In the genomic region with DNA sequence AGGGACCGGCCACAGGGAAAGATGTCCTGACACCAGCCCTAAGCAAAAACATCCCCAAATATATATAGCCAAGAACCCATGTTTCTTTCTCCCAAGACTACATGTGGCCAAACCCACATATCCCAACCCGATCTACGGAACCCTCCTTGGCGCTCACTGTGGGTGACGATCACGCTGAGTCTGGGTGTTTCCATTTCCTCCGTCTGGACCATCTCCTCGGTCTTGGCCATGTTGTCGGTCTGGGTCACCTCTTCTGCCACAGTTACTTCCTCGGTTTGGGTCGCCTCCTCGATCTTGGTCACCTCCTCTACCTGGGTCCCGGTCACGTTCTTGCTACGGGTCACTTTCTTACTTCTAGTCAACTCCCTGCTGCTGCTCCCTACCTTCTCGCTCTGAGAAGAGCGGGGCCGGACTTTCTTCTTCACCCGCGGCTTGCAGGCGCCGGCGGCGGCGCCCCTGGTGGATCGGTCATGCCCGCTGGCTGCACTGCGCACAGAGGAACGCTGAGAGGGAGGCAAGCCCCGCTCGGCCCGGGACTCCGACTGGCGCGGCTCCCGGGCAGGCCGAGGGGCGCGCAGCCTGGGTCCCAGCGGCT, we compare ENCODE assay signal across 8 mouse cellular contexts. TPM values are rescaled to one million over a fixed set of nuclear protein-coding genes. Genes with fewer than 3 reads are reported as not detected.
DNase-seq lines count a peak whose midpoint lies in the region; ATAC-seq and TF ChIP-seq lines count a peak whose summit lies in the region.

No protein-coding gene starts in this region.

- no peaks in the 10 kb centered on the region for H3K27me3 ChIP-seq in kidney, adult 2 months (replicated peaks; ENCODE audit: control insufficient read depth, insufficient read depth, low read length)
- H3K27me3 ChIP-seq in MEL (ENCODE audit: control insufficient read depth in 1 of 2, insufficient read depth in 2 of 2, low read length in 2 of 2), result no peaks in the 10 kb centered on the region
- H3K27me3 ChIP-seq in forebrain, embryonic 11.5 days (ENCODE audit: control insufficient read depth, insufficient read depth, low read length), result no peaks in the 10 kb centered on the region
- no peaks in the 10 kb centered on the region for H3K27me3 ChIP-seq in liver, embryonic 11.5 days (replicated peaks; ENCODE audit: control insufficient read depth, insufficient read depth, low read length)

- H3K9ac ChIP-seq in MEL (ENCODE audit: control insufficient read depth, low read depth, low read length, poor library complexity, severe bottlenecking), result peak overlapping the region; percentile 75
- H3K9ac ChIP-seq in forebrain, embryonic 11.5 days (ENCODE audit: low read length), result peak overlapping the region; percentile 94
- H3K9ac ChIP-seq in liver, embryonic 11.5 days (ENCODE audit: low read depth, low read length), result peak overlapping the region; percentile 92

- no peaks in the 10 kb centered on the region for H3K9me3 ChIP-seq in MEL (replicated peaks; ENCODE audit: insufficient read depth, low read length)
- no peaks in the 10 kb centered on the region for H3K9me3 ChIP-seq in forebrain, embryonic 11.5 days (ENCODE audit: control insufficient read depth, low read length)
- no peaks in the 10 kb centered on the region for H3K9me3 ChIP-seq in liver, embryonic 11.5 days (ENCODE audit: control insufficient read depth, low read length)

- peak overlapping the region; percentile 52 for H3K27ac ChIP-seq in kidney, adult 2 months (ENCODE audit: insufficient read depth, low read depth, low read length)
- H3K27ac ChIP-seq in MEL (ENCODE audit: control insufficient read depth, low read depth, low read length), result peak overlapping the region; percentile 30
- H3K27ac ChIP-seq in forebrain, embryonic 11.5 days (ENCODE audit: low read depth, low read length), result peak overlapping the region; percentile 66
- peak overlapping the region; percentile 78 for H3K27ac ChIP-seq in liver, embryonic 11.5 days (ENCODE audit: low read depth, low read length)
- H3K27ac ChIP-seq in olfactory bulb, adult 2 months (ENCODE audit: insufficient read depth, low read depth, low read length), result no peak overlapping the region

- H3K4me1 ChIP-seq in kidney, adult 2 months (ENCODE audit: control insufficient read depth, insufficient read depth, low read length), result peaks cover 2% of the 10 kb centered on the region; the same call in 1 of the 2 replicates
- H3K4me1 ChIP-seq in MEL (ENCODE audit: control insufficient read depth in 1 of 2, insufficient read depth in 2 of 2, low read length in 2 of 2), result peaks cover 4 to 8% of the 10 kb centered on the region in 2 experiments; a peak in 3 of 4 replicates
- no peaks in the 10 kb centered on the region; the same call in 1 of the 2 replicates for H3K4me1 ChIP-seq in forebrain, embryonic 11.5 days (replicated peaks; ENCODE audit: control insufficient read depth, insufficient read depth, low read length)
- H3K4me1 ChIP-seq in liver, embryonic 11.5 days (replicated peaks; ENCODE audit: control insufficient read depth, insufficient read depth, low read length), result peaks cover 17% of the 10 kb centered on the region
- no peaks in the 10 kb centered on the region for H3K4me1 ChIP-seq in olfactory bulb, adult 2 months (ENCODE audit: control insufficient read depth, insufficient read depth, low read length)

- no peak; the same call in 1 of the 2 replicates for ATAC-seq in forebrain, embryonic 11.5 days (replicated peaks; ENCODE audit: low FRiP score)
- ATAC-seq in liver, embryonic 11.5 days (replicated peaks; ENCODE audit: low FRiP score), result peak; percentile 32

- no peak for TF ChIP-seq CTCF in kidney, adult 2 months (conservative IDR thresholded peaks at IDR 0.05; ENCODE audit: insufficient read depth, insufficient read length, low read depth, low read length)
- no peak; a peak in 1 of 6 replicates for TF ChIP-seq CTCF in MEL (IDR thresholded peaks at IDR 0.05 in 2 of 3, conservative IDR thresholded peaks at IDR 0.05 in 1 of 3; ENCODE audit: control insufficient read depth in 1 of 3, insufficient read depth in 1 of 3, low read depth in 2 of 3, low read length in 3 of 3, poor library complexity in 1 of 3, severe bottlenecking in 1 of 3)
- peak; percentile 50; the same call in 1 of the 2 replicates for TF ChIP-seq CTCF in olfactory bulb, adult 2 months (IDR thresholded peaks at IDR 0.05; ENCODE audit: insufficient read depth, low read depth, low read length)

- no peak for TF ChIP-seq POLR2A in kidney, adult 2 months (IDR thresholded peaks at IDR 0.05; ENCODE audit: low read depth, low read length)
- no peak; a peak in 1 of 4 replicates for TF ChIP-seq POLR2A in MEL (IDR thresholded peaks at IDR 0.05; ENCODE audit: control insufficient read depth in 1 of 2, insufficient read depth in 1 of 2, low read depth in 1 of 2, low read length in 2 of 2, poor library complexity in 1 of 2)
- no peak for TF ChIP-seq POLR2A in olfactory bulb, adult 2 months (IDR thresholded peaks at IDR 0.05; ENCODE audit: insufficient read depth, low read depth, low read length)

- H3K4me2 ChIP-seq in forebrain, embryonic 11.5 days (ENCODE audit: low read depth, low read length, severe bottlenecking), result peak overlapping the region; percentile 71
- peak overlapping the region; percentile 90 for H3K4me2 ChIP-seq in liver, embryonic 11.5 days

- peaks cover 30% of the 10 kb centered on the region for H3K79me2 ChIP-seq in MEL (ENCODE audit: control insufficient read depth, insufficient read depth, low read length, poor library complexity)

- no peak for TF ChIP-seq EP300 in MEL (IDR thresholded peaks at IDR 0.05; ENCODE audit: low read depth in 1 of 2, low read length in 2 of 2)

- peaks cover 2% of the 10 kb centered on the region; the same call in 1 of the 2 replicates for H3K36me3 ChIP-seq in kidney, adult 2 months (ENCODE audit: control insufficient read depth, insufficient read depth, low read length)
- peaks cover 10 to 19% of the 10 kb centered on the region in 2 experiments for H3K36me3 ChIP-seq in MEL (ENCODE audit: control insufficient read depth in 1 of 2, insufficient read depth in 2 of 2, low read length in 2 of 2)
- H3K36me3 ChIP-seq in forebrain, embryonic 11.5 days (ENCODE audit: control insufficient read depth, insufficient read depth, low read length), result peaks cover 5% of the 10 kb centered on the region; the same call in 1 of the 2 replicates
- peaks cover 18% of the 10 kb centered on the region; the same call in 1 of the 2 replicates for H3K36me3 ChIP-seq in liver, embryonic 11.5 days (ENCODE audit: control insufficient read depth, insufficient read depth, low read length)

- H3K4me3 ChIP-seq in kidney, adult 2 months (ENCODE audit: insufficient read depth, low read depth, low read length), result peak overlapping the region; percentile 61
- H3K4me3 ChIP-seq in MEL (ENCODE audit: control insufficient read depth in 1 of 2, insufficient read depth in 1 of 2, low read depth in 2 of 2, low read length in 2 of 2), result peak overlapping the region; percentile 88 to 95
- peak overlapping the region; percentile 84 for H3K4me3 ChIP-seq in forebrain, embryonic 11.5 days (ENCODE audit: low read depth, low read length)
- H3K4me3 ChIP-seq in liver, embryonic 11.5 days (ENCODE audit: low read depth, low read length), result peak overlapping the region; percentile 93
- peak overlapping the region; percentile 94 for H3K4me3 ChIP-seq in olfactory bulb, adult 2 months (ENCODE audit: insufficient read depth, low read depth, low read length)

- under 1% methylated on average over 40 of the region's 40 CpGs for WGBS in kidney, adult 2 months
- under 1% methylated on average over 40 of the region's 40 CpGs for WGBS in forebrain, embryonic 11.5 days
- under 1% methylated on average over 40 of the region's 40 CpGs for WGBS in liver, embryonic 11.5 days
- WGBS in olfactory bulb, adult 2 months, result under 1% methylated on average over 40 of the region's 40 CpGs

- no peak for TF ChIP-seq RAD21 in MEL (IDR thresholded peaks at IDR 0.05; ENCODE audit: low read depth, low read length)

- no peak for DNase-seq in kidney, adult 2 months
- DNase-seq in kidney, adult 9 months, result no peak
- DNase-seq in MEL (ENCODE audit: low read depth, low spot score), result peak; percentile 68
- DNase-seq in forebrain, embryonic 11.5 days (ENCODE audit: low spot score), result no peak
- DNase-seq in liver, embryonic 11.5 days (ENCODE audit: low spot score), result no peak
- no peak for DNase-seq in layer of hippocampus, postnatal 14 days (ENCODE audit: low spot score in 2 of 2)
- DNase-seq in ovary, postnatal 36 days (ENCODE audit: low spot score), result no peak

RNA-seq across cellular contexts. Expression of a gene that starts 0.4 kb away (rescaled TPM):
- 133 and 162 TPM in 2 replicates for polyA plus RNA-seq in kidney, adult 2 months (2012; rRNA removed)
- 175 and 194 TPM in 2 replicates for total RNA-seq in MEL (2012; rRNA removed)
- polyA plus RNA-seq in MEL (2012; ENCODE audit: insufficient read depth in 1 of 2, insufficient read length in 2 of 2, low read depth in 1 of 2, low replicate concordance in 2 of 2, missing spikeins in 1 of 2), result 100 to 1,000 TPM in 1 of 2 experiments, not detected in 1; 235 TPM
- polyA plus RNA-seq in forebrain, embryonic 11.5 days (2014; fragmentation: Nextera tagmentation; extraction: Ambion mirVana), result 217 and 227 TPM in 2 replicates
- polyA plus RNA-seq in liver, embryonic 11.5 days (2014; fragmentation: Nextera tagmentation; extraction: Ambion mirVana), result 219 and 225 TPM in 2 replicates
- polyA plus RNA-seq in olfactory bulb, adult 2 months (2012; ENCODE audit: insufficient read depth, insufficient read length, low replicate concordance, missing spikeins), result not detected in 2 replicates
- 100 to 1,000 TPM; 152 to 154 TPM for total RNA-seq in layer of hippocampus, postnatal 14 days (2021)

RNA-seq across cellular contexts. Expression of a gene that starts 0.5 kb away (rescaled TPM):
- polyA plus RNA-seq in kidney, adult 2 months (2012; rRNA removed), result 25.7 and 41.9 TPM in 2 replicates
- 38.5 and 39.1 TPM in 2 replicates for total RNA-seq in MEL (2012; rRNA removed)
- 10 to 100 TPM in 1 of 2 experiments, not detected in 1; 34.7 TPM for polyA plus RNA-seq in MEL (2012; ENCODE audit: insufficient read depth in 1 of 2, insufficient read length in 2 of 2, low read depth in 1 of 2, low replicate concordance in 2 of 2, missing spikeins in 1 of 2)
- polyA plus RNA-seq in forebrain, embryonic 11.5 days (2014; fragmentation: Nextera tagmentation; extraction: Ambion mirVana), result 120 and 134 TPM in 2 replicates
- polyA plus RNA-seq in liver, embryonic 11.5 days (2014; fragmentation: Nextera tagmentation; extraction: Ambion mirVana), result 70.7 and 74.6 TPM in 2 replicates
- polyA plus RNA-seq in olfactory bulb, adult 2 months (2012; ENCODE audit: insufficient read depth, insufficient read length, low replicate concordance, missing spikeins), result not detected in 2 replicates
- total RNA-seq in layer of hippocampus, postnatal 14 days (2021), result 10 to 100 TPM; 74.8 to 82.1 TPM

RNA-seq across cellular contexts. Expression of a gene that starts 23.0 kb away (rescaled TPM):
- polyA plus RNA-seq in kidney, adult 2 months (2012; rRNA removed), result 24.3 and 25.8 TPM in 2 replicates
- 54.9 and 56.6 TPM in 2 replicates for total RNA-seq in MEL (2012; rRNA removed)
- 10 to 100 TPM in 1 of 2 experiments, not detected in 1; 72.6 TPM for polyA plus RNA-seq in MEL (2012; ENCODE audit: insufficient read depth in 1 of 2, insufficient read length in 2 of 2, low read depth in 1 of 2, low replicate concordance in 2 of 2, missing spikeins in 1 of 2)
- 108 and 115 TPM in 2 replicates for polyA plus RNA-seq in forebrain, embryonic 11.5 days (2014; fragmentation: Nextera tagmentation; extraction: Ambion mirVana)
- 89.0 and 97.5 TPM in 2 replicates for polyA plus RNA-seq in liver, embryonic 11.5 days (2014; fragmentation: Nextera tagmentation; extraction: Ambion mirVana)
- polyA plus RNA-seq in olfactory bulb, adult 2 months (2012; ENCODE audit: insufficient read depth, insufficient read length, low replicate concordance, missing spikeins), result not detected in 2 replicates
- 10 to 100 TPM; 59.1 to 61.6 TPM for total RNA-seq in layer of hippocampus, postnatal 14 days (2021)

RNA-seq across cellular contexts. Expression of a gene that starts 27.8 kb away (rescaled TPM):
- polyA plus RNA-seq in kidney, adult 2 months (2012; rRNA removed), result 2.6 and 3.2 TPM in 2 replicates
- total RNA-seq in MEL (2012; rRNA removed), result 1.4 TPM in 1 of 2 replicates, not detected in the other
- polyA plus RNA-seq in MEL (2012; ENCODE audit: insufficient read depth in 1 of 2, insufficient read length in 2 of 2, low read depth in 1 of 2, low replicate concordance in 2 of 2, missing spikeins in 1 of 2), result under 1 TPM in 1 of 2 experiments, not detected in 1; 0.19 TPM
- not detected in 2 replicates for polyA plus RNA-seq in forebrain, embryonic 11.5 days (2014; fragmentation: Nextera tagmentation; extraction: Ambion mirVana)
- polyA plus RNA-seq in liver, embryonic 11.5 days (2014; fragmentation: Nextera tagmentation; extraction: Ambion mirVana), result not detected in 2 replicates
- not detected in 2 replicates for polyA plus RNA-seq in olfactory bulb, adult 2 months (2012; ENCODE audit: insufficient read depth, insufficient read length, low replicate concordance, missing spikeins)
- total RNA-seq in layer of hippocampus, postnatal 14 days (2021), result not detected
